Mouse (Mus musculus): ENCODE results near the gene Ide.

Ide gene

GRCm38 (mm10) chr19:37337752-37338151, at the start of gene Ide:
TSS of gene Ide (minus strand) at chr19:37337852.
- ChIA-PET CTCF (interaction anchor here in 1 of 4 experiments (0.7 to 1.1 kb wide), 2 partner anchors 17 to 171 kb away, joined by 3 to 6 read pairs; no protein-coding TSS in a partner anchor), POLR2A (interaction anchor here in 2 of 4 experiments (0.5 to 4.9 kb wide), 9 partner anchors 10 to 420 kb away, joined by 3 to 32 read pairs (median 3); no protein-coding TSS in a partner anchor)

DNA sequence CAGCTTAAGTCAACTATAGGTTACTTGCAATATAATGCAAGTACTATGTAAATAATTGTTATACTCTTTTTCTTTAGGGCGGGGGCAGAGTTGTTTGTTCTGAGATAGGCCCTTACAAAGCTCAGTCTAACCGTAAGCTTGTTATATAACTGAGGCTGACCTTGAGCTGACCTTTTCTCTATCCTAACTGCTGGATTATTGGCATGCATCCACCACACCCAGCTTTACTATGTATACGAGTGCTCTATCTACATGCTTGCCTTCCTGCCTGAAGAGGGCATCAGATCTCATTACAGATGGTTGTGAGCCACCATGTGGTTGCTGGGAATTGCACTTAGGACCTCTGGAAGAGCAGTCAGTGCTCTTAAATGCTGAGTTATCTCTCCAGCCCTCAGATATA, 48.5 kb upstream of the Ide start:
- POLR2A ChIA-PET, result interaction anchor here in 3 of 4 experiments (0.7 to 4.0 kb wide), 8 partner anchors 8 to 37 kb away, joined by 3 to 30 read pairs (median 4); partner anchors contain the start of gene Kif11 (in 2 of the 3)
- CTCF ChIA-PET, result interaction anchor here (0.5 to 1.5 kb wide), 7 partner anchors 10 to 42 kb away, joined by 3 to 6 read pairs (median 3); partner anchors contain the start of gene Kif11 (in 1 of the 4)

DNA sequence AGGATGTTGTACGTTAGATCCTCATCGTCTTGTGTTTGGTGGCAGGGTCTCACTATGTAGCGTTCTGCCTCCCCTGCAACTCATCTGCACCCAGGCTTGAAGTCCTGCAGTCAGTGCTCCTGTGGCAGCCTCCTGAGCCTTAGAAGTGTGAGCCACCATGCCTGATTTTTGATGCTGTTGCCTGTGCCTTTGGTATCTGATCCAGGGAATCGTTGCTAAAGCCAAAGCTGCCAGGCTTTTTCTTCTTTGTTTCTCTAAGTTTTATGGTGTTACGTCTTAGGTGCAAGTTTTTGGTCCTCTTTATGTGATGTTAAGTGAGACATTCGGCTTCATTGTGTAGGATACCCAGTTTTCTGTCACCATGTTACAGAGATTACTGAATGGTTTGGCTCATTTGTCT, 41.2 kb upstream of the Ide start:
- CTCF ChIA-PET, result no interaction called here

DNA sequence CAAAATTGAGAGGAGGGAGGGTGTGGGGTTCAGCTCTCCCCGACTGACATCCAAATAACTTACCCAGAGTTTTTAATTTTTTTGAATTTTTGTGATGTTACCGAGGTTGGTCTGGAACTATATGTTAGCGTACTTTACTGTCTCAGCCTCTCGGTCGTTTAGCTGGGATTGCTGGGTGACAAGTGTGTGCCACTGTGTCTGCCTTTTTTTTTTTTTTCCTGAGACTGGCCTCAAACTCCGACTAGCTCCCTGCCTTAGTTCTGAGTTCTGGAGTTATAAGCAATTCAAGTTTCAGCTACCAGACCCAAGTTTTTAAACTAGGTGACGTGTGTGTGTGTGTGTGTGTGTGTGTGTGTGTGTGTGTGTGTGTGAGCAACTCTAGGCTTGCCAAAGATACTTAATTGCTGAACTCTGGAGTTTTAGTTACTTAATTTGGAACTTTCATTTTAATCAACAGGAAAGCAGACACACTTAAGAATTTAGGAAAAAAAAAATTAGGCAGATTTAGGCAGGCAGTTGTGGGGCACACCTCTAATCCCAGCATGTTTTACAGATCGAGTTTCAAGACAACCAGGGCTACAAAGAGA, 39.8 kb upstream of the Ide start:
- CTCF ChIA-PET, result interaction anchor here in 2 of 4 experiments (0.6 to 0.7 kb wide), 3 partner anchors 22 to 542 kb away, joined by 4 to 8 read pairs (median 4); no protein-coding TSS in a partner anchor
- POLR2A ChIA-PET, result interaction anchor here (0.6 to 6.6 kb wide), 57 partner anchors 8 to 1238 kb away, joined by 3 to 70 read pairs (median 5); partner anchors contain the start of genes Btaf1 (in 1 of the 4), Fgfbp3 (in 1 of the 4) and Hhex (in 1 of the 4)

More for the DNA sequence above, 41.2 kb upstream of the Ide start:
- POLR2A ChIA-PET, result interaction anchor here in 3 of 4 experiments (1.0 to 6.6 kb wide), 9 partner anchors 12 to 466 kb away, joined by 3 to 70 read pairs (median 16); partner anchors contain the start of gene Hhex (in 1 of the 3)

GRCm38 (mm10) chr19:37376841-37377240, 39.2 kb upstream of the Ide start:
- POLR2A ChIA-PET, result interaction anchor here (0.6 to 6.6 kb wide), 65 partner anchors 9 to 1238 kb away, joined by 3 to 70 read pairs (median 5); partner anchors contain the start of genes Btaf1 (in 1 of the 4), Fgfbp3 (in 1 of the 4), Hhex (in 1 of the 4) and March5 (in 1 of the 4)

GRCm38 (mm10) chr19:37375755-37376615, 38.3 kb upstream of the Ide start, which contains the start of gene Kif11:
TSS of gene Kif11 (plus strand) at chr19:37376403.
- CTCF ChIA-PET, result interaction anchor here in 2 of 4 experiments (0.6 to 2.0 kb wide), 7 partner anchors 10 to 154 kb away, joined by 3 to 6 read pairs (median 5); no protein-coding TSS in a partner anchor
- POLR2A ChIA-PET, result interaction anchor here (0.5 to 6.6 kb wide), 76 partner anchors 9 to 930 kb away, joined by 3 to 70 read pairs (median 4); partner anchors contain the start of genes Hhex (in 3 of the 4), Btaf1 (in 2 of the 4), Fgfbp3 (in 1 of the 4) and March5 (in 1 of the 4)

More at GRCm38 (mm10) chr19:37376841-37377240, 39.2 kb upstream of the Ide start:
- CTCF ChIA-PET, result interaction anchor here in 3 of 4 experiments (0.6 to 2.0 kb wide), 4 partner anchors 9 to 542 kb away, joined by 4 to 8 read pairs (median 5); no protein-coding TSS in a partner anchor

GRCm38 (mm10) chr19:37374941-37375754, 37.5 kb upstream of the Ide start:
- POLR2A ChIA-PET, result interaction anchor here (0.5 to 6.6 kb wide), 65 partner anchors 8 to 929 kb away, joined by 3 to 70 read pairs (median 5); partner anchors contain the start of genes Hhex (in 3 of the 4), Btaf1 (in 2 of the 4) and Fgfbp3 (in 1 of the 4)

DNA sequence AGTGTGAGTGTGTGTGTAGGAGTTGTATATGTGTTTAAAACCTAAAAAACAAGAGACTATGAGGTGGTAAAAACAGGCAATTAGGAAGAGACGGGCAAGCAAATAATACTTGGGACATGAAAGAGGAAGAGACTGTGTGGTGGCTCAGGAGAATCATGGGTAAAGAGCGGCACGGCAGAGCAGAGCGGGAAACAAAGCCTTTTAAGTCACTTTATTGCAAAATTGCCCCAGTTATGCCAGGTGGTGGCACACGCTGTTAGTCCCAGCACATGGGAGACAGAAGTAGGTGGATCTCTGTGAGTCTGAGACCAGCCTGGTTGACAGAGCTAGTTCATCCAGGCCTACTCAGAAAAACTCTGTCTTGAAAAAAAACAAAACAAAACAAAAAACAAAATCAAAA, 32.7 kb upstream of the Ide start:
- CTCF ChIA-PET, result interaction anchor here in 1 of 4 experiments (0.6 kb wide), 1 partner anchor 27 kb away, joined by 4 read pairs; no protein-coding TSS in a partner anchor
- POLR2A ChIA-PET, result interaction anchor here in 2 of 4 experiments (1.3 to 3.6 kb wide), 4 partner anchors 8 to 445 kb away, joined by 3 to 11 read pairs (median 4); no protein-coding TSS in a partner anchor

More at GRCm38 (mm10) chr19:37374941-37375754, 37.5 kb upstream of the Ide start:
- CTCF ChIA-PET, result interaction anchor here in 3 of 4 experiments (0.6 to 2.0 kb wide), 13 partner anchors 11 to 155 kb away, joined by 3 to 11 read pairs (median 4); no protein-coding TSS in a partner anchor

DNA sequence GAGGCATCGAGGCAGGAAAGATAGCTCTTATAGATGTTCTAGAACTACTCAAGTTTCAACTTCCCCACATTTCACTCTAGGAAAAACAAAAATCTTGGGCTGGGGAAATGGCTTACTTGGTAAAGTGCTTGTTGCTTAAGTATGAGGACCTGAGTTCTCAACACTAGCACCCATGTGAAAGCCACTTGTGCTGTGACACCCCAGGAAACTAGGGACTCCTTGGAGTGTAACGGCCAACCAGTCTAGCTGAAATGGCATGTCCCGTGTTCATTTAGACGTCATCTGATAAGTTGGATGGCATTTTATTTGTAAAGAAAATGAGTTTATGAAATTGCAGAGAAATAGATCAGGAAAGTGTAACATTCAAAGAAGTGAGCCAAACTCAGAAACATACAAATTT, 32.3 kb upstream of the Ide start:
- CTCF ChIA-PET, result interaction anchor here in 1 of 4 experiments (0.6 kb wide), 2 partner anchors 27 to 301 kb away, joined by 3 to 4 read pairs; no protein-coding TSS in a partner anchor
- POLR2A ChIA-PET, result interaction anchor here in 1 of 4 experiments (1.0 to 1.7 kb wide), 4 partner anchors 11 to 445 kb away, joined by 3 to 4 read pairs (median 4); no protein-coding TSS in a partner anchor

DNA sequence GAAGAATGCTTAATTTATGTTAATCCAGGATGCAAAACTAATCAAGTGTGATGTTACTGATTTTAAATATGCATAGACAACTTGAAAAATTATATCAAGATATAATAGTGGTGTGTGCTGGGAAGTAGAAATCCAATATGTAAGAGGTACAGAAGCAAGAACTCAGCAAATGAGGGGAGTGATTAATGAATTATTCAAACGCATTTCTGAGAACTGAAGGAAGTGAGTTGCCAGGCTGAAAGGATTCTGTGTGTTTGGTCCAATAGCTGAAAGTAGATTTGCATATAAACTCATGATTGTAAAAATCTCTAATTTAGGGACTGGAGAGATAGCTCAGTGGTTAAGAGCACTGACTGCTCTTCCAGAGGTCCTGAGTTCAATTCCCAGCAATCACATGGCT, 31.3 kb upstream of the Ide start:
- CTCF ChIA-PET, result interaction anchor here in 1 of 4 experiments (0.6 kb wide), 1 partner anchor 40 kb away, joined by 4 read pairs; no protein-coding TSS in a partner anchor

GRCm38 (mm10) chr19:37363128-37363939, 25.7 kb upstream of the Ide start:
- ChIA-PET CTCF (interaction anchor here in 3 of 4 experiments (0.7 to 1.4 kb wide), 3 partner anchors 56 to 454 kb away, joined by 3 to 5 read pairs (median 3); partner anchors contain the start of gene Exoc6 (in 1 of the 3)), POLR2A (interaction anchor here in 3 of 4 experiments (0.5 to 2.8 kb wide), 14 partner anchors 9 to 156 kb away, joined by 3 to 52 read pairs (median 4); partner anchors contain the start of genes Kif11 (in 2 of the 3), Hhex (in 1 of the 3) and March5 (in 1 of the 3))

More for the DNA sequence above, 31.3 kb upstream of the Ide start:
- POLR2A ChIA-PET, result interaction anchor here in 2 of 4 experiments (0.6 to 1.5 kb wide), 6 partner anchors 10 to 444 kb away, joined by 3 to 7 read pairs (median 3); no protein-coding TSS in a partner anchor

- ChIA-PET POLR2A (interaction anchor here (0.5 to 2.8 kb wide), 19 partner anchors 10 to 155 kb away, joined by 3 to 52 read pairs (median 4); partner anchors contain the start of genes Kif11 (in 2 of the 4), Hhex (in 1 of the 4) and March5 (in 1 of the 4)), CTCF (interaction anchor here (0.6 to 1.4 kb wide), 5 partner anchors 13 to 453 kb away, joined by 3 to 4 read pairs (median 3); partner anchors contain the start of gene Kif11 (in 1 of the 4))
Measured at GRCm38 (mm10) chr19:37362545-37362944, 24.9 kb upstream of the Ide start.

- ChIA-PET CTCF (no interaction called here), POLR2A (interaction anchor here in 3 of 4 experiments (0.7 to 7.6 kb wide), 6 partner anchors 16 to 444 kb away, joined by 3 to 70 read pairs (median 5); partner anchors contain the start of gene Kif11 (in 2 of the 3))
Measured at GRCm38 (mm10) chr19:37360044-37360443, 22.4 kb upstream of the Ide start.

- ChIA-PET CTCF (no interaction called here), POLR2A (interaction anchor here in 2 of 4 experiments (0.6 to 2.5 kb wide), 7 partner anchors 9 to 428 kb away, joined by 3 to 13 read pairs (median 6); partner anchors contain the start of genes Btaf1 (in 1 of the 2) and Kif11 (in 1 of the 2))
Measured at GRCm38 (mm10) chr19:37353331-37353730, 15.7 kb upstream of the Ide start.

- ChIA-PET POLR2A (interaction anchor here in 3 of 4 experiments (0.5 to 2.5 kb wide), 16 partner anchors 8 to 939 kb away, joined by 3 to 13 read pairs (median 4); partner anchors contain the start of genes Btaf1 (in 1 of the 3) and Kif11 (in 1 of the 3)), CTCF (interaction anchor here in 2 of 4 experiments (0.6 to 0.7 kb wide), 2 partner anchors 145 to 212 kb away, joined by 3 read pairs; partner anchors contain the start of gene March5 (in 1 of the 2))
Measured at GRCm38 (mm10) chr19:37352756-37353155, 15.1 kb upstream of the Ide start.
